Mouse (Mus musculus): ENCODE measurements around the gene Parp6. TPM values are rescaled to one million over a fixed set of nuclear protein-coding genes. Genes with fewer than 3 reads are reported as not detected.

Parp6 gene
- total and polyA plus RNA-seq, 3 experiments: 4.4 to 5.7 (median 4.6) TPM

DNA sequence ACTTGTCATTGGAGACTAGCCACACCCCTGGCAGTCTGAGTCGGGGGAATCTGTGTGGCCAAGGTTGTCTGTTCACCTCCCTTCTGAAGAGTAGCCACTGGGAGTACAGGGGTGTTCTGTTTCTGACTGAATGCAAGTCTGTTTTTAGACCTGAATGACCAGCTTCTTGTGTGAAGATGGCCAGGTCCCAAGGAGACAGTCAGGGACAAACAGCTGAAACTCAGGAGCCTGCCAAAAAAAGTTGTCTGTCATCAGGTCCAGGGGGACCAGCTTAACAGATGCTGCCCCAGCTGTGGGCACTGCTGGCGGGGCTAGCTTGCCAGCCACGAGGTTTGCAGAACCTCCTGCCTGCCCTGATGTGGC is 78.3 kb downstream of the Parp6 start:
- Histone ChIP-seq H3K4me3 (replicated peaks in 1 of 3; ENCODE audit: low read depth in 2 of 3, low read length in 2 of 3, poor library complexity in 1 of 3) (no peak overlapping the region), H3K27me3 (replicated peaks) (peaks cover 8% of the 10 kb centered on the region), H3K4me2 (ENCODE audit: insufficient read depth, low read depth, poor library complexity, severe bottlenecking) (no peak overlapping the region), H3K9me3 (replicated peaks; ENCODE audit: low read length) (no peaks in the 10 kb centered on the region), H3K9ac (ENCODE audit: insufficient read depth, low read depth) (no peak overlapping the region), H3K4me1 (ENCODE audit: control insufficient read depth in 1 of 2, insufficient read depth in 2 of 2) (no peaks in the 10 kb centered on the region), H3K36me3 (replicated peaks in 1 of 2; ENCODE audit: control insufficient read depth in 1 of 2, insufficient read depth in 1 of 2, low read length in 1 of 2) (no peaks in the 10 kb centered on the region), H3K27ac (ENCODE audit: insufficient read depth, low read depth) (no peak overlapping the region), H3K79me2 (replicated peaks; ENCODE audit: control insufficient read depth, extremely low read depth, insufficient read depth, poor library complexity, severe bottlenecking) (no peaks in the 10 kb centered on the region)
- TF ChIP-seq POLR2AphosphoS2 (IDR thresholded peaks at IDR 0.05; ENCODE audit: low read depth, low read length): no peak
- no peak for TF ChIP-seq USF2 (conservative IDR thresholded peaks at IDR 0.05; ENCODE audit: low read depth, low read length)
- no peak for TF ChIP-seq JUN (IDR thresholded peaks at IDR 0.05; ENCODE audit: insufficient read depth, low read depth, low read length)
- TF ChIP-seq EP300 (IDR thresholded peaks at IDR 0.05; ENCODE audit: low read length): no peak
- no peak for TF ChIP-seq ZKSCAN1 (IDR thresholded peaks at IDR 0.05; ENCODE audit: borderline replicate concordance, low read depth, low read length)
- DNase-seq (ENCODE audit: extremely low read depth): no peak
- in situ Hi-C loops (cut with MboI; ENCODE audit: low pct_ligation_motif_present, low pct_unique_long_range_greater_than_20kb, low sequenced_read_pairs) (no loop called here), dilution Hi-C loops (cut with MboI; ENCODE audit: extremely low pct_ligation_motif_present, extremely low pct_unique_long_range_greater_than_20kb, low sequenced_read_pairs) (no loop called here)

DNA sequence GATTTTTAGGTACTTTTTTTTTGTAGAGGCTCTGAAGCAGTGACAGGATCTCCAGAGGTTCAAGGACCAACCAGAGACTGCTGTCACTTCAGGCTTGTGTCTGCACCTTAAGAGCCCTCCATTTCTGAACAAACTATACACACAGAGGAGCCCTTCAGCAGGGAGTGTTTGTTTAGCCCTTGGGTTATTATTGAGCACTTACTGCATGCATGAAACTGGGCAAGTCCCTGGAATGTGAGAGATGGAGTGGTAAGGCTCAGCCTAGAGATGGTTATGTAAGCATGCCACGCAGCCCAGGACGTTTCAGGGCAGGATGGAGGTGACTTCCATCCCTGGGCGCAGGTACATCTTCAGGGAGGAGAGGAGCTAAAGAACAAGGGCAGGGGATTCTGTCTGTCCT is 79.3 kb downstream of the Parp6 start:
- Histone ChIP-seq H3K36me3 (replicated peaks in 1 of 2; ENCODE audit: control insufficient read depth in 1 of 2, insufficient read depth in 1 of 2, low read length in 1 of 2) (no peaks in the 10 kb centered on the region), H3K4me1 (ENCODE audit: control insufficient read depth in 1 of 2, insufficient read depth in 2 of 2) (0 out of 4 replicates have a peak, but pooled peaks cover 0 to 4% of the 10 kb centered on the region in 2 experiments), H3K9ac (ENCODE audit: insufficient read depth, low read depth) (no peak overlapping the region), H3K27me3 (replicated peaks) (peaks cover 8% of the 10 kb centered on the region), H3K27ac (ENCODE audit: insufficient read depth, low read depth) (no peak overlapping the region), H3K79me2 (replicated peaks; ENCODE audit: control insufficient read depth, extremely low read depth, insufficient read depth, poor library complexity, severe bottlenecking) (no peaks in the 10 kb centered on the region), H3K4me2 (ENCODE audit: insufficient read depth, low read depth, poor library complexity, severe bottlenecking) (no peak overlapping the region), H3K9me3 (replicated peaks; ENCODE audit: low read length) (no peaks in the 10 kb centered on the region), H3K4me3 (replicated peaks in 1 of 3; ENCODE audit: low read depth in 2 of 3, low read length in 2 of 3, poor library complexity in 1 of 3) (no peak overlapping the region)
- TF ChIP-seq CHD1 (IDR thresholded peaks at IDR 0.05; ENCODE audit: low read depth, low read length) (no peak), TCF12 (IDR thresholded peaks at IDR 0.05; ENCODE audit: low read depth, low read length) (no peak), ETS1 (conservative IDR thresholded peaks at IDR 0.05; ENCODE audit: low read depth, low read length) (no peak), JUND (conservative IDR thresholded peaks at IDR 0.05; ENCODE audit: low read depth, low read length) (no peak), CTCF (conservative IDR thresholded peaks at IDR 0.05 in 1 of 2, IDR thresholded peaks at IDR 0.05 in 1 of 2; ENCODE audit: low read depth in 2 of 2, low read length in 2 of 2) (no peak), EP300 (IDR thresholded peaks at IDR 0.05; ENCODE audit: low read length) (no peak), ELF1 (IDR thresholded peaks at IDR 0.05; ENCODE audit: low read depth, low read length) (no peak), MAX (IDR thresholded peaks at IDR 0.05; ENCODE audit: low read length) (no peak), GABPA (IDR thresholded peaks at IDR 0.05; ENCODE audit: insufficient replicate concordance, low read depth, low read length) (no peak), ZKSCAN1 (IDR thresholded peaks at IDR 0.05; ENCODE audit: borderline replicate concordance, low read depth, low read length) (no peak), HCFC1 (IDR thresholded peaks at IDR 0.05; ENCODE audit: low read depth, low read length) (no peak), KAT2A (IDR thresholded peaks at IDR 0.05; ENCODE audit: insufficient replicate concordance, low read length) (no peak), ZC3H11A (IDR thresholded peaks at IDR 0.05; ENCODE audit: low read depth, low read length) (no peak), ZNF384 (IDR thresholded peaks at IDR 0.05; ENCODE audit: low read depth, low read length) (no peak), UBTF (IDR thresholded peaks at IDR 0.05; ENCODE audit: low read depth, low read length) (no peak), POLR2A (IDR thresholded peaks at IDR 0.05; ENCODE audit: low read depth, low read length) (no peak), SIN3A (IDR thresholded peaks at IDR 0.05; ENCODE audit: low read length) (no peak), MEF2A (IDR thresholded peaks at IDR 0.05; ENCODE audit: borderline replicate concordance, low read depth, low read length) (no peak), E2F4 (IDR thresholded peaks at IDR 0.05; ENCODE audit: insufficient replicate concordance, low read depth, low read length) (no peak)
- dilution Hi-C loops (cut with MboI; ENCODE audit: extremely low pct_ligation_motif_present, extremely low pct_unique_long_range_greater_than_20kb, low sequenced_read_pairs) (no loop called here), in situ Hi-C loops (cut with MboI; ENCODE audit: low pct_ligation_motif_present, low pct_unique_long_range_greater_than_20kb, low sequenced_read_pairs) (no loop called here)
- no peak for DNase-seq (ENCODE audit: extremely low read depth)

Other genes with a start within 250 kb of the Parp6 start
- gene Arih1, start 130.7 kb upstream of the Parp6 start, total RNA-seq (2012; rRNA removed): 52.4 and 57.4 TPM in 2 replicates
- gene Arih1, start 130.7 kb upstream of the Parp6 start, total RNA-seq (2014; rRNA removed): 38.7 and 45.2 TPM in 2 replicates
- gene Arih1, start 130.7 kb upstream of the Parp6 start, polyA plus RNA-seq (2012; ENCODE audit: insufficient read length, low read depth): 68.7 and 70.9 TPM in 2 replicates
- gene Hexa, start 77.7 kb upstream of the Parp6 start, total RNA-seq (2012; rRNA removed): 61.7 and 65.8 TPM in 2 replicates
- gene Hexa, start 77.7 kb upstream of the Parp6 start, total RNA-seq (2014; rRNA removed): 33.6 and 38.0 TPM in 2 replicates
- gene Hexa, start 77.7 kb upstream of the Parp6 start, polyA plus RNA-seq (2012; ENCODE audit: insufficient read length, low read depth): 35.6 and 37.1 TPM in 2 replicates
- gene Tmem202, start 77.4 kb upstream of the Parp6 start, total RNA-seq (2012; rRNA removed): 0.64 and 0.97 TPM in 2 replicates
- 0.20 TPM in 1 of 2 replicates, not detected in the other for gene Tmem202, start 77.4 kb upstream of the Parp6 start, total RNA-seq (2014; rRNA removed)
- not detected in 2 replicates for gene Tmem202, start 77.4 kb upstream of the Parp6 start, polyA plus RNA-seq (2012; ENCODE audit: insufficient read length, low read depth)
- not detected in 2 replicates for gene Celf6, start 39.4 kb upstream of the Parp6 start, total RNA-seq (2012; rRNA removed)
- not detected in 2 replicates for gene Celf6, start 39.4 kb upstream of the Parp6 start, total RNA-seq (2014; rRNA removed)
- not detected in 2 replicates for gene Celf6, start 39.4 kb upstream of the Parp6 start, polyA plus RNA-seq (2012; ENCODE audit: insufficient read length, low read depth)
- 1,563 and 2,304 TPM in 2 replicates for gene Pkm, start 39.1 kb downstream of the Parp6 start, total RNA-seq (2012; rRNA removed)
- gene Pkm, start 39.1 kb downstream of the Parp6 start, total RNA-seq (2014; rRNA removed): 2,562 and 2,828 TPM in 2 replicates
- gene Pkm, start 39.1 kb downstream of the Parp6 start, polyA plus RNA-seq (2012; ENCODE audit: insufficient read length, low read depth): 1,827 and 1,949 TPM in 2 replicates
- gene Gramd2, start 62.9 kb downstream of the Parp6 start, total RNA-seq (2012; rRNA removed): not detected in 2 replicates
- 0.32 TPM in 1 of 2 replicates, not detected in the other for gene Gramd2, start 62.9 kb downstream of the Parp6 start, total RNA-seq (2014; rRNA removed)
- gene Gramd2, start 62.9 kb downstream of the Parp6 start, polyA plus RNA-seq (2012; ENCODE audit: insufficient read length, low read depth): 0.23 and 0.61 TPM in 2 replicates
- gene Senp8, start 133.4 kb downstream of the Parp6 start, total RNA-seq (2012; rRNA removed): 3.5 and 5.2 TPM in 2 replicates
- gene Senp8, start 133.4 kb downstream of the Parp6 start, total RNA-seq (2014; rRNA removed): 7.4 and 8.5 TPM in 2 replicates
- 6.1 TPM in 2 replicates for gene Senp8, start 133.4 kb downstream of the Parp6 start, polyA plus RNA-seq (2012; ENCODE audit: insufficient read length, low read depth)
- 1.7 and 2.0 TPM in 2 replicates for gene Myo9a, start 133.6 kb downstream of the Parp6 start, total RNA-seq (2012; rRNA removed)
- 1.6 and 2.1 TPM in 2 replicates for gene Myo9a, start 133.6 kb downstream of the Parp6 start, total RNA-seq (2014; rRNA removed)
- gene Myo9a, start 133.6 kb downstream of the Parp6 start, polyA plus RNA-seq (2012; ENCODE audit: insufficient read length, low read depth): 1.7 and 2.6 TPM in 2 replicates

All from CH12.LX (cell line).